Mouse (Mus musculus) bone marrow macrophage, adult 2 months (primary cell): ENCODE measurements around the gene Agap1.

Experiments
- CTCF ChIP-seq: IDR thresholded peaks from 2 replicates; pipeline ENCODE4 v1.5.1; 2012; ENCODE audit warnings: low read depth, mild to moderate bottlenecking, low read length, moderate library complexity
- POLR2A ChIP-seq: IDR thresholded peaks from 2 replicates; pipeline ENCODE4 v1.6.1; 2012; ENCODE audit warnings: mild to moderate bottlenecking, low read depth, low read length, borderline replicate concordance

DNA sequence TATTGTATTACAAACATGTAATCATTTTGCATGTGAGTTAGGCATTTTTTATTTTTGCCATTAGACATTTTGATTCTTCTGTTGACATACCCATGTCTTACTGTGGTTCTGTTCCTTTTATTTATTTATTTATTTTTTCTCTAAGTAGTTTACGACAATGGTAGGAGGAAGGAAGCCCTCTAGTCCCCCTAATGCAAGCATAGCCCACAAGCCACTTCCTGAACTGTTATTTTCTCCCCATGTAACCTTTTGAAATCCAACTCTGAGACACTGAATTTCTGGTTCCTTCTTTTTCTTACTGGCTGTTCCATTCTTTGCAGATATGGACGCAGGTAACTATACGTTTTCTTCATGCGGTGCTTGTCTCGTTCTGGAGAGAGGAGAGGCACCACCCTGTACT, 155.4 kb downstream of the Agap1 start:
- TF ChIP-seq CTCF: no peak
- no peak for TF ChIP-seq POLR2A
